Mouse (Mus musculus) kidney, postnatal 0 days (tissue): Measurements from ENCODE around the gene Prkn. TPM values are rescaled to one million over a fixed set of nuclear protein-coding genes. Genes with fewer than 3 reads are reported as not detected.
A peak's percentile ranks its signal among the peaks of the same experiment; 100 is the strongest.

Source experiments
- ATAC-seq: fragments of 200-750 bp; cut with Nextera tagmentation; replicated peaks from 2 replicates; pipeline ENCODE4 v1.8.0; 2017; ENCODE audit warnings: low read depth, moderate number of reproducible peaks, moderate TSS enrichment, moderate library complexity; ENCODE audit not compliant: low FRiP score
- DNase-seq: peaks from one replicate; pipeline ENCODE4 v3.0.0-alpha.2; 2016; ENCODE audit warnings: low spot score
- H3K27ac ChIP-seq: fragments of 300-500 bp; sonication (generic); 2 replicates; pipeline ENCODE4 v1.5.1; 2014; ENCODE audit warnings: mild to moderate bottlenecking
- H3K27me3 ChIP-seq: fragments of 300-500 bp; sonication (generic); 2 replicates; pipeline ENCODE4 v1.6.1; 2014; ENCODE audit warnings: low read length, mixed read lengths; ENCODE audit not compliant: insufficient read depth
- H3K36me3 ChIP-seq: fragments of 300-500 bp; sonication (generic); 2 replicates; pipeline ENCODE4 v1.6.1; 2014; ENCODE audit warnings: low read length, mixed read lengths; ENCODE audit not compliant: insufficient read depth
- H3K4me1 ChIP-seq: fragments of 300-500 bp; sonication (generic); replicated peaks from 2 replicates; pipeline ENCODE4 v1.6.1; 2014; ENCODE audit warnings: antibody characterized with exemption, low read length, mixed read lengths; ENCODE audit not compliant: insufficient read depth
- H3K4me2 ChIP-seq: fragments of 300-500 bp; sonication (generic); 2 replicates; pipeline ENCODE4 v1.6.1; 2014; ENCODE audit warnings: mild to moderate bottlenecking, low read length, moderate library complexity, mixed read lengths
- H3K4me3 ChIP-seq: fragments of 300-500 bp; sonication (generic); replicated peaks from 2 replicates; pipeline ENCODE4 v1.5.1; 2014; ENCODE audit warnings: low read depth, low read length
- H3K9ac ChIP-seq: fragments of 300-500 bp; sonication (generic); 2 replicates; pipeline ENCODE4 v1.6.1; 2014; ENCODE audit warnings: low read depth, low read length
- H3K9me3 ChIP-seq: fragments of 300-500 bp; sonication (generic); replicated peaks from 2 replicates; pipeline ENCODE4 v1.6.1; 2016; ENCODE audit warnings: low read length, inconsistent platforms, mixed read lengths
- CTCF ChIP-seq: IDR thresholded peaks from 2 replicates; pipeline ENCODE4 v1.5.1; 2016; ENCODE audit warnings: antibody characterized with exemption, low read depth, mild to moderate bottlenecking, moderate library complexity
- WGBS: fragments of 180-500 bp; shearing (Covaris S2); extraction: QIAGEN DNeasy Blood & Tissue Kit; methylation state at CpG from one replicate; pipeline ENCODE4 v1.1.7; 2014; 5-methylcytosine and 5-hydroxymethylcytosine counted together
- polyA plus RNA-seq: library from polyadenylated mRNA; unstranded; fragments of >200 nt; fragmentation: Nextera tagmentation; extraction: Ambion mirVana; gene quantifications from 2 replicates; pipeline ENCODE4 v1.2.1, GENCODE M21; 2015

Prkn gene
- polyA plus RNA-seq, 1 experiment from 2014 or later: 3.6 TPM

- H3K4me2 ChIP-seq: no peak overlapping the region
- ATAC-seq (no peak), DNase-seq (no peak)
- H3K9ac ChIP-seq: no peak overlapping the region
- no peak for TF ChIP-seq CTCF
- WGBS: 67% methylated on average over 6 of the region's 6 CpGs
- H3K4me3 ChIP-seq: no peak overlapping the region
- H3K27me3 ChIP-seq: no peaks in the 10 kb centered on the region
- 0 out of 2 replicates have a peak overlapping the region, but pooled peaks have one; percentile 19 for H3K27ac ChIP-seq
- H3K36me3 ChIP-seq: no peaks in the 10 kb centered on the region
- no peaks in the 10 kb centered on the region for H3K9me3 ChIP-seq
- no peaks in the 10 kb centered on the region for H3K4me1 ChIP-seq
These were observed 409.0 kb downstream of the Prkn start for GRCm38 (mm10) chr17:11249216-11249615.

- H3K4me3 ChIP-seq: no peak overlapping the region
- H3K4me1 ChIP-seq: no peaks in the 10 kb centered on the region
- no peak overlapping the region for H3K4me2 ChIP-seq
- no peaks in the 10 kb centered on the region for H3K27me3 ChIP-seq
- ATAC-seq: no peak
- H3K9ac ChIP-seq: no peak overlapping the region
- H3K9me3 ChIP-seq: no peaks in the 10 kb centered on the region
- WGBS: 55% methylated on average over 8 of the region's 8 CpGs
- DNase-seq: no peak
- no peaks in the 10 kb centered on the region for H3K36me3 ChIP-seq
- no peak overlapping the region for H3K27ac ChIP-seq
- TF ChIP-seq CTCF: no peak
These were observed 420.5 kb downstream of the Prkn start for GRCm38 (mm10) chr17:11260663-11261062.

GRCm38 (mm10) chr17:11261679-11262078 is 421.5 kb downstream of the Prkn start:
- DNase-seq: no peak
- no peaks in the 10 kb centered on the region for H3K36me3 ChIP-seq
- no peaks in the 10 kb centered on the region for H3K4me1 ChIP-seq
- 38% methylated on average over 5 of the region's 5 CpGs for WGBS
- no peak for TF ChIP-seq CTCF
- ATAC-seq: no peak
- no peak overlapping the region for H3K9ac ChIP-seq
- H3K4me3 ChIP-seq: no peak overlapping the region
- H3K9me3 ChIP-seq: no peaks in the 10 kb centered on the region
- no peaks in the 10 kb centered on the region for H3K27me3 ChIP-seq
- H3K27ac ChIP-seq: no peak overlapping the region
- no peak overlapping the region for H3K4me2 ChIP-seq

GRCm38 (mm10) chr17:11267951-11268350 is 427.8 kb downstream of the Prkn start:
- no peak overlapping the region for H3K4me3 ChIP-seq
- H3K9ac ChIP-seq: no peak overlapping the region
- H3K27ac ChIP-seq: no peak overlapping the region
- no peak overlapping the region for H3K4me2 ChIP-seq
- H3K36me3 ChIP-seq: no peaks in the 10 kb centered on the region
- H3K4me1 ChIP-seq: no peaks in the 10 kb centered on the region
- WGBS: 90% methylated on average over 4 of the region's 4 CpGs
- H3K9me3 ChIP-seq: no peaks in the 10 kb centered on the region
- no peaks in the 10 kb centered on the region for H3K27me3 ChIP-seq
- ATAC-seq (no peak), DNase-seq (no peak)
- TF ChIP-seq CTCF: no peak

- Histone ChIP-seq H3K9me3 (no peaks in the 10 kb centered on the region), H3K4me3 (no peak overlapping the region), H3K27me3 (no peaks in the 10 kb centered on the region), H3K36me3 (no peaks in the 10 kb centered on the region), H3K4me2 (no peak overlapping the region), H3K27ac (no peak overlapping the region), H3K9ac (no peak overlapping the region), H3K4me1 (no peaks in the 10 kb centered on the region)
- WGBS: 76% methylated on average over 4 of the region's 4 CpGs
- DNase-seq: no peak
- no peak for ATAC-seq
- no peak for TF ChIP-seq CTCF
These were observed 430.0 kb downstream of the Prkn start for GRCm38 (mm10) chr17:11270179-11270578.

GRCm38 (mm10) chr17:11271876-11272275 is 431.7 kb downstream of the Prkn start:
- ATAC-seq (no peak), DNase-seq (no peak)
- TF ChIP-seq CTCF: no peak
- no peaks in the 10 kb centered on the region for H3K27me3 ChIP-seq
- no peaks in the 10 kb centered on the region for H3K36me3 ChIP-seq
- no peak overlapping the region for H3K4me2 ChIP-seq
- H3K9me3 ChIP-seq: no peaks in the 10 kb centered on the region
- no peak overlapping the region for H3K9ac ChIP-seq
- no peak overlapping the region for H3K27ac ChIP-seq
- H3K4me1 ChIP-seq: no peaks in the 10 kb centered on the region
- H3K4me3 ChIP-seq: no peak overlapping the region

- Histone ChIP-seq H3K4me3 (no peak overlapping the region), H3K4me2 (no peak overlapping the region), H3K27ac (no peak overlapping the region), H3K9me3 (no peaks in the 10 kb centered on the region), H3K9ac (no peak overlapping the region), H3K36me3 (no peaks in the 10 kb centered on the region), H3K4me1 (no peaks in the 10 kb centered on the region), H3K27me3 (no peaks in the 10 kb centered on the region)
- TF ChIP-seq CTCF: no peak
- ATAC-seq: no peak
- DNase-seq: no peak
- WGBS: 62% methylated on average over 4 of the region's 4 CpGs
These were observed 444.1 kb downstream of the Prkn start for GRCm38 (mm10) chr17:11284246-11284645.
